Mouse (Mus musculus) layer of hippocampus, postnatal 10 days (tissue): ENCODE measurements around the gene Vmn1r33. TPM values are rescaled to one million over a fixed set of nuclear protein-coding genes. Genes with fewer than 3 reads are reported as not detected.
"Not testable (repeated sequence)": the region's sequence is repeated elsewhere in the genome, so short reads cannot be mapped to it uniquely, and the experiment has no call there.

Experiments used
- DNase-seq, 2 experiments: peaks; one replicate each; pipeline ENCODE4 v3.0.0; 2021; ENCODE audit warnings: low spot score in 2 of 2
- long read RNA-seq: library from polyadenylated mRNA; stranded (forward); transcript quantifications from one replicate; pipeline ENCODE4 v2.0.0, GENCODE M21; 2023
- total RNA-seq, 2 experiments: library from RNA; stranded (reverse); gene quantifications; 2 replicates each; pipeline ENCODE4 v1.2.3; 2021

Gene Vmn1r33
- not detected for total RNA-seq
- long read RNA-seq, result 0 reads

GRCm38 (mm10) chr6:66618182-66618581 is at the start of gene Vmn1r33:
Gene Vmn1r33, minus strand, starts transcription at chr6:66618282.
- DNase-seq, result not testable (repeated sequence)

- no peak for DNase-seq
Measured at GRCm38 (mm10) chr6:66643779-66644178, 25.7 kb upstream of the Vmn1r33 start, which contains the start of gene Vmn1r34. Gene Vmn1r34, minus strand, starts transcription at chr6:66643879.

GRCm38 (mm10) chr6:66595804-66596203 is 22.3 kb downstream of the Vmn1r33 start:
- no peak for DNase-seq

Other genes with a start within 250 kb of the Vmn1r33 start
- 1 to 10 TPM; 9.3 to 9.7 TPM for gene Mad2l1, start 82.9 kb downstream of the Vmn1r33 start, total RNA-seq
- not detected for gene Vmn1r32, start 58.2 kb downstream of the Vmn1r33 start, total RNA-seq
- not detected for gene Vmn1r34, start 25.6 kb upstream of the Vmn1r33 start, total RNA-seq
- gene Vmn1r35, start 67.6 kb upstream of the Vmn1r33 start, total RNA-seq, result not detected
- gene Vmn1r36, start 100.9 kb upstream of the Vmn1r33 start, total RNA-seq, result not detected
- not detected for gene Vmn1r37, start 111.1 kb upstream of the Vmn1r33 start, total RNA-seq
- not detected for gene Vmn1r38, start 164.3 kb upstream of the Vmn1r33 start, total RNA-seq
- not detected for gene Vmn1r39, start 192.3 kb upstream of the Vmn1r33 start, total RNA-seq